Mouse (Mus musculus): Measurements from ENCODE around the gene Chrna9. TPM values are rescaled to one million over a fixed set of nuclear protein-coding genes. Genes with fewer than 3 reads are reported as not detected.

The Chrna9 gene
- polyA plus RNA-seq, 1 experiment: not detected

DNA sequence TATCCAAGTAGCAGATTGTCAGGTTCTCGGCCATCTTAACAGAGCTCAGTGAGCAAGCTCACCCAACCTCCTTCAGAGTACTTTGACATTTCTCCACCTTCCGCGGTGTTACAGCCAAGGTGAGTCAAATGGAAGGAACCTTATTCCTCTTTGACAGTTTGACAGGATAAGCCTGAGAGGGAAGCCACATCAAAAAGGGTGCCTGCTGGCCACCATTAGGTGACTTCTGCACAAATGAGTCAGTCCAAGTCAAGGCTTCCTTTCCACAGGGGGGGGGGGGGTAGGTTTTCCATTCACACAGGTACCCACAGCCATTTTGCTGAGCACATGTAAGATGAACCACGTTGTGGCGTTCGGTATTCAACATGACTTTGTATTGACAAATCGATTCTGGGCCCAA is 20.4 kb upstream of the Chrna9 start:
- no peaks in the 10 kb centered on the region for H3K36me3 ChIP-seq (ENCODE audit: control insufficient read depth, insufficient read depth)
- no peak overlapping the region for H3K4me3 ChIP-seq
- H3K4me2 ChIP-seq (ENCODE audit: low read depth): no peak overlapping the region
- TF ChIP-seq POLR2A (IDR thresholded peaks at IDR 0.05; ENCODE audit: insufficient read length, low read depth): no peak
- TF ChIP-seq MYOG (IDR thresholded peaks at IDR 0.05; ENCODE audit: control insufficient read depth in 1 of 3, insufficient read depth in 1 of 3, insufficient read length in 2 of 3, low read depth in 2 of 3): no peak
- TF ChIP-seq TCF3 (IDR thresholded peaks at IDR 0.05; ENCODE audit: insufficient read length, low read depth): no peak
- TF ChIP-seq MAX (IDR thresholded peaks at IDR 0.05; ENCODE audit: low read depth): no peak
- TF ChIP-seq POLR2AphosphoS2 (IDR thresholded peaks at IDR 0.05; ENCODE audit: insufficient read length, low read depth): no peak
- TF ChIP-seq E2F4 (IDR thresholded peaks at IDR 0.05; ENCODE audit: insufficient read depth): no peak
- TF ChIP-seq TCF12 (IDR thresholded peaks at IDR 0.05; ENCODE audit: insufficient read depth, poor library complexity, severe bottlenecking): no peak
- no peak for TF ChIP-seq MYOD1 (IDR thresholded peaks at IDR 0.05; ENCODE audit: control insufficient read depth in 1 of 3, insufficient read length in 2 of 3, low read depth in 2 of 3)
- no peak for TF ChIP-seq SRF (IDR thresholded peaks at IDR 0.05; ENCODE audit: control insufficient read depth, insufficient read length, low read depth)
- no peak for TF ChIP-seq USF1 (IDR thresholded peaks at IDR 0.05; ENCODE audit: low read depth)
- TF ChIP-seq CEBPB (IDR thresholded peaks at IDR 0.05; ENCODE audit: insufficient read depth, poor library complexity, severe bottlenecking): no peak
- TF ChIP-seq REST (IDR thresholded peaks at IDR 0.05; ENCODE audit: insufficient read depth, insufficient read length): no peak
- H3K79me2 ChIP-seq (ENCODE audit: control insufficient read depth, insufficient read depth): no peaks in the 10 kb centered on the region
- no peaks in the 10 kb centered on the region for H3K27me3 ChIP-seq (ENCODE audit: control insufficient read depth, insufficient read depth, insufficient read length)
- no peak overlapping the region for H3ac ChIP-seq (ENCODE audit: control insufficient read depth, insufficient read length)

DNA sequence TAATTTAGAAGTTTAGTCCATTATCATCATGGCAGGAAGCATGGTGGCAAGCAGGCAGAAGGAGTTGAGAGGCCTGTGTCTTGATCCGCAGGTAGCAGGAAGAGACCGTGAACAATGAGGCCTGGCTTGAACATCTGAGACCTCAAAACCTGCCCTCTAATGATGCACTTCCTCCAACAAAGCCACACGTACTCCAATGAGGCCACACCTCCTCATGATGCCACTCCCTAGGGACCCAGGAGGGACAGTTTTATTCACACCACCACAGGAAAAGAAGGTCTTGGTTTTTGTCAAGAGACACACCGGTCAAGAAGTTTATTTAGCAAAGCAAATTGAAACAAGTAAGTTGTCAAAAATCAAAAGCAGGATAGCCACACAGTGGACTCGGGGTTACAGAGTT is 17.8 kb upstream of the Chrna9 start:
- Histone ChIP-seq H3K4me3 (no peak overlapping the region), H3K36me3 (ENCODE audit: control insufficient read depth, insufficient read depth) (no peaks in the 10 kb centered on the region), H3K27me3 (ENCODE audit: control insufficient read depth, insufficient read depth, insufficient read length) (no peaks in the 10 kb centered on the region), H3ac (ENCODE audit: control insufficient read depth, insufficient read length) (no peak overlapping the region), H3K79me2 (ENCODE audit: control insufficient read depth, insufficient read depth) (no peaks in the 10 kb centered on the region), H3K4me2 (ENCODE audit: low read depth) (no peak overlapping the region)
- TF ChIP-seq MYOG (IDR thresholded peaks at IDR 0.05; ENCODE audit: control insufficient read depth in 1 of 3, insufficient read depth in 1 of 3, insufficient read length in 2 of 3, low read depth in 2 of 3) (no peak), USF1 (IDR thresholded peaks at IDR 0.05; ENCODE audit: low read depth) (no peak), MYOD1 (IDR thresholded peaks at IDR 0.05; ENCODE audit: control insufficient read depth in 1 of 3, insufficient read length in 2 of 3, low read depth in 2 of 3) (no peak), TCF12 (IDR thresholded peaks at IDR 0.05; ENCODE audit: insufficient read depth, poor library complexity, severe bottlenecking) (no peak), TCF3 (IDR thresholded peaks at IDR 0.05; ENCODE audit: insufficient read length, low read depth) (no peak)

DNA sequence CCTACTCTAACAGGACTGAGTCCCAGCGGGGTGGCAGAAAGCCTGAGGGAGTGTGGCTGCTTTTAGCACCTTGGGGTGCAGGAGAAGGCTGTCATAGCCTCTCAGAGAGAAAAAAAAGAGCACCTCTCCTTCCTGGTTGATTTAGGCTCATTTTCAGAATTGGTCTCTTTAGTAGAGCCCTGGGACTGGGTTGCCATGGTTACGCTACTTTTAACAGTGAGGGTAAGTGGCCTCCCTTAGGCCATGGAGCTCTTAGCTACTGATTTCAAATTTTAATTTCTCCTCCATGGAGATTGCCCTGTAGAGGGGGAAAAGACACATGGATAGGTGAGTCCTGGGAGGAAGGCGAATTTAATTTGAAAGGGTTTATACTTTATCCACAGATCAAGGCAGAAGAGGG is 16.1 kb upstream of the Chrna9 start:
- TF ChIP-seq POLR2A (IDR thresholded peaks at IDR 0.05; ENCODE audit: insufficient read length, low read depth): no peak
- TF ChIP-seq SRF (IDR thresholded peaks at IDR 0.05; ENCODE audit: control insufficient read depth, insufficient read length, low read depth): no peak
- no peak for TF ChIP-seq CEBPB (IDR thresholded peaks at IDR 0.05; ENCODE audit: insufficient read depth, poor library complexity, severe bottlenecking)
- no peak for TF ChIP-seq TCF12 (IDR thresholded peaks at IDR 0.05; ENCODE audit: insufficient read depth, poor library complexity, severe bottlenecking)
- TF ChIP-seq REST (IDR thresholded peaks at IDR 0.05; ENCODE audit: insufficient read depth, insufficient read length): no peak
- TF ChIP-seq MYOG (IDR thresholded peaks at IDR 0.05; ENCODE audit: control insufficient read depth in 1 of 3, insufficient read depth in 1 of 3, insufficient read length in 2 of 3, low read depth in 2 of 3): no peak
- no peak for TF ChIP-seq MAX (IDR thresholded peaks at IDR 0.05; ENCODE audit: low read depth)
- no peak for TF ChIP-seq TCF3 (IDR thresholded peaks at IDR 0.05; ENCODE audit: insufficient read length, low read depth)
- no peak for TF ChIP-seq MYOD1 (IDR thresholded peaks at IDR 0.05; ENCODE audit: control insufficient read depth in 1 of 3, insufficient read length in 2 of 3, low read depth in 2 of 3)
- no peak for TF ChIP-seq USF1 (IDR thresholded peaks at IDR 0.05; ENCODE audit: low read depth)
- no peak for TF ChIP-seq POLR2AphosphoS2 (IDR thresholded peaks at IDR 0.05; ENCODE audit: insufficient read length, low read depth)
- no peak for TF ChIP-seq E2F4 (IDR thresholded peaks at IDR 0.05; ENCODE audit: insufficient read depth)
- Histone ChIP-seq H3K36me3 (ENCODE audit: control insufficient read depth, insufficient read depth) (no peaks in the 10 kb centered on the region), H3K79me2 (ENCODE audit: control insufficient read depth, insufficient read depth) (no peaks in the 10 kb centered on the region), H3K4me3 (no peak overlapping the region), H3ac (ENCODE audit: control insufficient read depth, insufficient read length) (no peak overlapping the region), H3K4me2 (ENCODE audit: low read depth) (no peak overlapping the region), H3K27me3 (ENCODE audit: control insufficient read depth, insufficient read depth, insufficient read length) (no peaks in the 10 kb centered on the region)

DNA sequence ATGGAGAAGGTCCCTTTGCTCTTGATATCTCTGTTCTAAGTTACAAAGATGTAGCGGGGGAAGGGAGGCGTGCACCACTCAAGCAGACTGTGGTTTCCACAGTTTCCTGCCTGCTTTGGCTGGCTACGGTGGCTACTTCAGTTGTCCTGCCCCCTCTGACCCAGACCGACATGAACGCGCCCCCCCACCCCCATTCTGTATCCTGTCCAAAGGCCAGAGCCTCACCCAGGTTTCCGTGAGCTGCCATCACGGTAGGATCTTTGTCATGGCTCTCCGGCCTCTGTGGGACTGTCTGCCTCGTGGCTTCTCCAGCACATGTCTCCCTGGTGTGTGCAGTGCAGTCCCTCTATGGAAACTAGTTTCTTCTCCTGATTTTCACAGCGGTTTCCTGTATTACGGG is 15.4 kb upstream of the Chrna9 start:
- TF ChIP-seq POLR2A (IDR thresholded peaks at IDR 0.05; ENCODE audit: insufficient read length, low read depth): no peak
- no peak for TF ChIP-seq TCF3 (IDR thresholded peaks at IDR 0.05; ENCODE audit: insufficient read length, low read depth)
- TF ChIP-seq MYOD1 (IDR thresholded peaks at IDR 0.05; ENCODE audit: control insufficient read depth in 1 of 3, insufficient read length in 2 of 3, low read depth in 2 of 3): no peak
- TF ChIP-seq SRF (IDR thresholded peaks at IDR 0.05; ENCODE audit: control insufficient read depth, insufficient read length, low read depth): no peak
- TF ChIP-seq E2F4 (IDR thresholded peaks at IDR 0.05; ENCODE audit: insufficient read depth): no peak
- no peak for TF ChIP-seq MAX (IDR thresholded peaks at IDR 0.05; ENCODE audit: low read depth)
- H3K36me3 ChIP-seq (ENCODE audit: control insufficient read depth, insufficient read depth): no peaks in the 10 kb centered on the region
- no peaks in the 10 kb centered on the region for H3K27me3 ChIP-seq (ENCODE audit: control insufficient read depth, insufficient read depth, insufficient read length)
- H3K79me2 ChIP-seq (ENCODE audit: control insufficient read depth, insufficient read depth): no peaks in the 10 kb centered on the region
- H3K4me2 ChIP-seq (ENCODE audit: low read depth): no peak overlapping the region
- H3K4me3 ChIP-seq: no peak overlapping the region
- H3ac ChIP-seq (ENCODE audit: control insufficient read depth, insufficient read length): no peak overlapping the region

DNA sequence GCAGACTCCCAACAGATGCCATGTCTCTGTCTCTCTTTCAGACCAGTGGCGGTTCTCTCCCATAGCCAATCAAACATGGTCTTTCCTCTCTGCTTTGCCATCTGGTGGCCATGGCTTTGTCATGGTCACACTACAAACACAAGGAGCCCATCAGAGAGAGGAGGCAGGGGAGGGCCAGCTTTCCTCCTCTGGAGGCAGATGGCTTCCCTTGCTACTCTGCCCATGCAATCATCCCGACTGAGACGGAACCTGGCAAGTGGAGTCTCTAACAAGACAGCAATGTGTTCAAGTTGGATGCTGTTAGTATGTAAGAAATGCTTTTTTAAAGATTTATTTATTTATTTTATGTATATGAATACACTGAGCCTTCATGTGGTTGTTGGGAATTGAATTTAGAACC is 14.8 kb upstream of the Chrna9 start:
- Histone ChIP-seq H3ac (ENCODE audit: control insufficient read depth, insufficient read length) (no peak overlapping the region), H3K4me3 (no peak overlapping the region), H3K36me3 (ENCODE audit: control insufficient read depth, insufficient read depth) (no peaks in the 10 kb centered on the region), H3K4me2 (ENCODE audit: low read depth) (no peak overlapping the region), H3K79me2 (ENCODE audit: control insufficient read depth, insufficient read depth) (no peaks in the 10 kb centered on the region), H3K27me3 (ENCODE audit: control insufficient read depth, insufficient read depth, insufficient read length) (no peaks in the 10 kb centered on the region)
- TF ChIP-seq E2F4 (IDR thresholded peaks at IDR 0.05; ENCODE audit: insufficient read depth) (no peak), TCF3 (IDR thresholded peaks at IDR 0.05; ENCODE audit: insufficient read length, low read depth) (no peak), MYOG (IDR thresholded peaks at IDR 0.05; ENCODE audit: control insufficient read depth in 1 of 3, insufficient read depth in 1 of 3, insufficient read length in 2 of 3, low read depth in 2 of 3) (no peak), TCF12 (IDR thresholded peaks at IDR 0.05; ENCODE audit: insufficient read depth, poor library complexity, severe bottlenecking) (no peak), REST (IDR thresholded peaks at IDR 0.05; ENCODE audit: insufficient read depth, insufficient read length) (no peak), USF1 (IDR thresholded peaks at IDR 0.05; ENCODE audit: low read depth) (no peak), MAX (IDR thresholded peaks at IDR 0.05; ENCODE audit: low read depth) (no peak), POLR2AphosphoS2 (IDR thresholded peaks at IDR 0.05; ENCODE audit: insufficient read length, low read depth) (no peak), POLR2A (IDR thresholded peaks at IDR 0.05; ENCODE audit: insufficient read length, low read depth) (no peak), SRF (IDR thresholded peaks at IDR 0.05; ENCODE audit: control insufficient read depth, insufficient read length, low read depth) (no peak), MYOD1 (IDR thresholded peaks at IDR 0.05; ENCODE audit: control insufficient read depth in 1 of 3, insufficient read length in 2 of 3, low read depth in 2 of 3) (no peak), CEBPB (IDR thresholded peaks at IDR 0.05; ENCODE audit: insufficient read depth, poor library complexity, severe bottlenecking) (no peak)
